Mouse (Mus musculus): ENCODE data around the gene Nphp1.

The Nphp1 gene

DNA sequence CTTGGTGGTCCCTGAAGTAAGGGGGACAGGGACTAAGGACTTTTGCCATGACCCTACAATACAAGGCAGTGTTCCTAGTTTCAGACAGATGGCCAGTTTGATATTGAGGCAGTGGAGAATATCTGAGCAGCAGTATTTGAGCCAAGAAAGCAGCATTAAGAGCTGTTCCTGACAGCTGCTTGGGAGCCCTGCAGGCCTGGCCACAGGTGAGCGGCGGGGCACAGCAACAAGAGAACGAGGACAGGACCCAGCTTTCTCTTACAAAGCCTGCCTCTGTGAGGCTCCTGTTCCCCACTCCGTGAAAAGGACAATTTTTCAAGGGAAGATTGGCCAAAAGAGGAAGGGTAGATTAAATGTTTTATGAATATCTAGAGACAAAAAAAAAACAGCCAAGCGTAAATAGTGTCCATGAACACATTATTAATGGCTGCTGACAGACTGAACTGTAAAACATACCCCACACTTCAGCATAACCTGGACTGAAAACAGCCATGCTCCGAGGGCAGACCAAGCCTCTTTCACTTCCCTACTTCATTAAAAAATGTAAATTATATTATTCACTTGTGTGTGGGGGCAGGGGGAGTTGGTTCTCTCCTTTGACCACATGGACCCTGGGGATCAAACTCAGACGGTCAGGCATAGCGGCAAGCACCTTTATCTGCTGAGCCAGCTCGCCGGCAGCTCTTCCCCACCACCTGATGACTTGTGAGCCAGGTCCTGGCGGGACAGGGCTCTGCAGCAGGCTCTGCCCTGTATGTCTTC, 36.7 kb downstream of the Nphp1 start:
- in situ Hi-C loops (cut with MboI; ENCODE audit: unreplicated experiment in 2 of 2) = no loop called here

DNA sequence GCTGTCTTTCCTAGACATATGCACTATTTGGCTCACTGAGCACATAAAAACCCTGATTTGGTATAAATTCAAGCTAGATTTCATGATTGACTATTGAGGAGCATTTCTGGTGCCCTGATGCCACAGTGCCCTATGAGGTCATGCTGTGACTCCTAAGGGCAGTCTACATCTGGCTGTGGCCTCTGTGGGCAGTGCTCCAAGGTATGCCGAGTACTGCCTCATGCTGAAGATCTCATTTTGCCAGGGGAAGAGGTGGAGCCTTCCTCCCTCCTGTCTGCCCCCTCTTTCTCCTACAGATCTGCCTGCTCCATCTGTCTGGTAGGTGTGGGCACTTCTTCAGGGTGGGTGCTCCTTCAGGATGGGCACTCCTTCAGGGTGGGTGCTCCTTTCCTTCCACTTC, 39.3 kb downstream of the Nphp1 start:
- in situ Hi-C loops (cut with MboI; ENCODE audit: unreplicated experiment in 2 of 2) = no loop called here

DNA sequence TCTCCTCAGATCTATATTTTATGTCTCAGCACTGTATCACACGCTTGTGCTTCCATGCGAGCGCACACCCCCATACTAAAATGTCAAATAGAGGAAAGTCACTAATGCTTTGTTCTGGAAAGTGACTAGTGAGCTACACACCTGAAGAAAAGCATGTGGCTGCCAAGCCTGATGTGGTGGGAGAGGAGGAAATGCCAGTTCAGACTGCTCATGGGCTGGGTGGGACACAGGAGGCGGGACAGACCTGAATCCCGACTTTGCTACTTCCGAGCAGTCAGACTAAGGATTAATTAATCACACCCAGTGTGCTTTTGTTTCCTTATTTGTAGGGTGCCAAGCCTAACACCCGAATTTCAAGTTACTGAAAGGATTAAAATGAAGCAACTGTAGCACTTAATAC, 40.4 kb downstream of the Nphp1 start:
- in situ Hi-C loops (cut with MboI; ENCODE audit: unreplicated experiment in 2 of 2) = no loop called here

DNA sequence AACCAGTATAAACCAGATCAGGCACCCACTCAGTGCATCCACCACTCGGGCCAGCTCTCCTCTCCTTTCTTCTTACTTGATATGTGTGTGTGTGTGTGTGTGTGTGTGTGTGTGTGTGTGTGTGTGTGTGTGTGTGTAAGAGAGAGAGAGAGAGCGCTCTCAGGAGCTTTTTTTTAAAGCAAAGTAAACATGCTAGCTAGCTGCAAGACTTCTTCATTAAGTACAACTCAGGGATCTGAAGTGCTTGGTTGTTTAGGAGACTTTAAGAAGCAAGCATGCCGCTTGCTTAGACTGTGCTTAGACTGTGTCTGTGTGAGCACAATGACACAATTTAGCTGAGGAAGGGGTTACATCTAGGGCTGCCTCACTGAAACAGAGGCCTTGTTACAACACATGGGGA, 46.1 kb downstream of the Nphp1 start:
- in situ Hi-C loops (cut with MboI; ENCODE audit: unreplicated experiment in 2 of 2) = no loop called here

DNA sequence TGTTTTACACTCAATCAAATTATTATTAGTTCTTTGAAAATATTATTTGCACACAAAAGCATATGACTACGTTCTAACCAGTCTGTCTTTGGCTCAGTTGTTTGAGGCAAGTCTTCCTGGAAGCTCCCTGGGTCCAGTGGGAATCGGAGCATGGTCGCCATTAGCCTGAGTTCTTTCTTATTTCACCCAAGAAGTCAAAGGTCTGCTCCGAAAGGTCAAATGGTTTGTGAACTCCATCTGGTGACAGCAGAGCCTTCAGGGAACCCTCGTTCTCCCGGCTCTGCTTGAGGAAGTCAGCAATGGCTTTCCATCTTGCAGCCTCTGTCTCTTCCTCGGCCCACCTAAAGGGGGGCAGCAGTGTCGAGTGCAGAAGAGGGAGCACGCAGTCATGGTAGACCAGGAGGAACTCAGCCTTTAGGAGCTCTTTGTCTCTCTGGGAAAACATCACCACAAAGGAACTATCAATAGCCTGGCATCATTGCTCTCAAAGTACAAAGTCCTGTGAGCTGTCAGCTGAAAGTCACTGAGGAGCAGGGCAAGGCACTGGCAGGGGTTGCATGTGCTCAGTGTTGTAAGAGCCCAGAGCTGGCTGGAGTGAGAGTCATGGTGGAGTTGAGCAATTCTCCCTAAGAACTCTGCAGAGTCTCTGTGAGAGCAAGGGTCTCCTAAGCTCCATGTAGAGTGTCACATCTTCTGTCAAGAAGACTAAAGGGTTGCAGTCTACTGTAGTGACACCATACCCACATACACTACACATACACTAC, 47.8 kb downstream of the Nphp1 start:
- in situ Hi-C loops (cut with MboI; ENCODE audit: unreplicated experiment in 2 of 2) = no loop called here

DNA sequence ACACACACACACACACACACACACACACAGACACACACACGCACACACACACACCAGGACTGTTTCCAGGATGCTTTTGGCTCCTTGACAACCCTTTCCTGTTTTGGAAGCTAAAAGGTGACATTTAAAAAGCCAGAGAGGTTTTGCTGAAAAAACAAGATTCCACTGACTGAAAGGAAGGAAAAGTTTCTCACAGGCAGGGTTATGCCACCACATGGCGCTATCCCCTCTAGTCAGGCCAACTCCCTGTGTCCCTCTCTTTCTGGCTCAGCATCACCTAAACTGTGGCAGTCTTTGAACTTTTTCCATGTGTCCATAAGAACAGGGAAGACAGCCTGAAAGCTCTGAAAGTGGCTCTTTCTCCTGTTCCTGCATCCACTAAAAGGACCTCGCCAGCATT, 50.8 kb downstream of the Nphp1 start:
- in situ Hi-C loops (cut with MboI; ENCODE audit: unreplicated experiment in 2 of 2) = no loop called here

DNA sequence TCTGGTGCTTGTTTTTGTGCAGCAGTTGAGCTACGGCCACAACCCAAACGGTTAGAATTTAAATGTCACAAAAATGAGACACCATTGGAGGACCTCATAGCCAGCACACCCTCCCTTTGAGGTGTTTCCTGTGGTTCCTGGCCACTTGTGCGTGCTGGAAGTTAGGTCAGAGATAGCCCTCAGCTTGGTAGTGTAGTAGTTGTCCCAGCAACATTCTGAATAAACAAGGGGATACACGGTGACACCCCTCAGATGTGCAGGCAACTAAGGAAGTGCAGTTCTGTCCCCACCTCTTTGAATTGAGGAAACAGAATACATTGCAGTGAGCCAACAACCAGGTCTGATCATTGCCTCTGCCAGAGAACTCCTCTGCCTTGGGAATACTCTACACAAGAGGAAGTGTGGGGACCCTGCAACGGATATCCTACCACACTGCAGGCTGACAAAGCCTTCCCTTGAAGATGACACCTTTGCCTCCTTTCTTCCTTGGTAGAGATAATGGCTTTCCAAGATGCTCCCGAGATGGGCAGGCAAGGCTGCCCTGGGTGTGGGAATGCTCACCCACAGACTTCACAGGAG, 52.0 kb downstream of the Nphp1 start:
- in situ Hi-C loops (cut with MboI; ENCODE audit: unreplicated experiment in 2 of 2) = no loop called here

DNA sequence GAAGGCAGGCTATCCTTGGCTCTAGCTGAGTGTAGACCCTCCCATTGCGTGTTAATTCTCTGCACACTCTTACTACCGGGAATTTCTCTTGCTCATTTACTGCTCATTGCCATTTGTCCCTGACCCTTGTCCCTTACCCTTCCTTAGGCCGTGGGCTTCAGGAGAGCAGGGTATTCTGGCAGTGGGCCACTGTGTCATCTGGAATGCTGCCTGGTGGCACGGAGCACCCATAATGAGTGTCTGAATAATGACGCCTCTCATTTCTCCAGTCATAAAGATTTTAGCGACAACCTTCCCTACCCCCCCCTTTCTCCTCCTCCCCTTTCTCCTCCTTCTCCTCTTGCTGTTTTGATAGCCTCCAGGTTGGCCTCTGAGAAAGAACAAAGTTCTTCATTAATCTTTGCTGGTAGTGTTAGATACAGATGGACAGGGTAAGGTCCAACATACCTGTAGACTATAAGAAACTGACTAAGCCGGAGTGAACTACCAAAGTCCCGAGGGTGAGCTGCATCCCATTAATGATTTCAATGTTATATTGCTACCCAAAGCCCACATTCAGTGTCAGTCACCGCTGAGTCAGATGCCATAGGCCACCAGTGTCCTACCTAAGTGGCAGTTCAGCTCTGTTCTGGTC, 53.1 kb downstream of the Nphp1 start:
- in situ Hi-C loops (cut with MboI; ENCODE audit: unreplicated experiment in 2 of 2) = no loop called here

DNA sequence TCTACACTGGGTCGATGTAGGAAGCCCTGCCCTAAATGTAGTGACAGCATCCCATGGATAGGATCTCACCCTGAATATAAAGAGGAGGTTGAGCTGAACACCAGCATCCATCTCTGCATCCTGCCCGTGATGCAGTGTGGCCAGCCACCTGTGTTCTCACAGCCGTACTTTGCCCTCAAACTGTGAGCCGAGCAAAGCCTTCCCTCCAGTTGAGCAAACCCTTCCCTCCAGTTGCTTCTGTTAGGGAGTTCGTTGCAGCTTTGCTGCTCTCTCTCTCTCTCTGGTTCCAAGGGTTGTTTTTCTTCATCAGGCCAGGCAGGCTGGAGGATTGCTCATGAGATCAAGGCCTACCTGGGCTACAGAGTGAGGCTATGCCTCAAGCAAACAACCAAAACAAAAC, 53.8 kb downstream of the Nphp1 start:
- in situ Hi-C loops (cut with MboI; ENCODE audit: unreplicated experiment in 2 of 2) = no loop called here

DNA sequence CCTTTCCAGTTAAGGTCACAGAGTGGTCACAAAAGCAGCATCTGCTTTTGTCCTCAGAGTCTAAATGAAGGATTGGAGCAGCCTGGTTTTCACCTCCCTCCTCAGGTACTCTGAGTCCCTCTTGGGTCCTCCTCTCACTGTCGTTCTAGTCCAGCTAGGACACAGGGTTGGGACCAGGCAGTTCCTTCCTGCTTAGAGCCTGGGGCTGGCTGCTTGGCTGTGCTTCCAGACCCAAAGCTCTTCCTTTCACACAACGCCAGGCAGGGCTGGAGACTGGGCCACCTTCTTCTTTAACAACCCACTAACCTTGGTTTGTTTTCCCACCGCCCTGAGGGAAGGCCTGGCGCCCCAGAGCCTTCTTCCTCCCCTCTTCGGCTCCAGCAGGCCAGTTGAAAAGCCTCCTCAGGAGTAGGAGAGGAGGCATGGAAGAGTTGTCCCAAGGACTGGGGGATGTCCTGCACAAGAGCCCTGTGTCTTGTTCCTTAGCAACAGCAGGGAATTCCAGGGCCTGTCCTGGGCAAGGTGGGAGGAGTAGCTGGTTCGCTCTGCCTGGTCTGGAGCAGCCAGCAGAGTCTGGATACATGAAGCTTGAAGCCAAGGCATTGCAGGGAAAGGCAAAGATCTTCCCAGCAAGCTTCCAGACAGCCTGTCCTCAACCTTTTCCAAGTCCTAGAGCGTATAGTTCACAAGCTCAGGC, 58.2 kb downstream of the Nphp1 start:
- in situ Hi-C loops (cut with MboI; ENCODE audit: unreplicated experiment in 2 of 2) = no loop called here

DNA sequence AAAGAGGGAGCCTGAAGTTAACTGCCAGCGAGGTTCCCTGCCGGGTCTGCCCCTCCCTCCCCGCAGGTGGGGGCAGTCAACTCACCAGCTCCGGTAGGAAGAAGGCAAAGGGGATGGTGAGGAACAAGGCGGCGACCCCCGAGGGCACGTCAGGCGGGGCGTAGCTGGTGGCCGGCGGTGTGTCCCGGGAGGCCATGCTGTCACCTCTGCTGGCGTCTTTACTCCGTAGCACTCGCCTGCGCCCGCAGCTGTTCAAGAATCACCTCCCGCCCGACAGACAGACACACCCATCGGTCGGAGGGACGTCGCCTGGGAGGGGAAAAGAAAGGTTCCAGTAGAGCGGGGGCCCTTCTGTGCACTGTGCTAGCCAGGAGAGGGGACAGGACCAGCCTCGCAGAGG, 59.0 kb downstream of the Nphp1 start, which contains the start of gene Mall:
Gene Mall (minus strand): TSS at position 262 of the 400 bp plus-strand sequence.
- in situ Hi-C loops (cut with MboI; ENCODE audit: unreplicated experiment in 2 of 2) = no loop called here

DNA sequence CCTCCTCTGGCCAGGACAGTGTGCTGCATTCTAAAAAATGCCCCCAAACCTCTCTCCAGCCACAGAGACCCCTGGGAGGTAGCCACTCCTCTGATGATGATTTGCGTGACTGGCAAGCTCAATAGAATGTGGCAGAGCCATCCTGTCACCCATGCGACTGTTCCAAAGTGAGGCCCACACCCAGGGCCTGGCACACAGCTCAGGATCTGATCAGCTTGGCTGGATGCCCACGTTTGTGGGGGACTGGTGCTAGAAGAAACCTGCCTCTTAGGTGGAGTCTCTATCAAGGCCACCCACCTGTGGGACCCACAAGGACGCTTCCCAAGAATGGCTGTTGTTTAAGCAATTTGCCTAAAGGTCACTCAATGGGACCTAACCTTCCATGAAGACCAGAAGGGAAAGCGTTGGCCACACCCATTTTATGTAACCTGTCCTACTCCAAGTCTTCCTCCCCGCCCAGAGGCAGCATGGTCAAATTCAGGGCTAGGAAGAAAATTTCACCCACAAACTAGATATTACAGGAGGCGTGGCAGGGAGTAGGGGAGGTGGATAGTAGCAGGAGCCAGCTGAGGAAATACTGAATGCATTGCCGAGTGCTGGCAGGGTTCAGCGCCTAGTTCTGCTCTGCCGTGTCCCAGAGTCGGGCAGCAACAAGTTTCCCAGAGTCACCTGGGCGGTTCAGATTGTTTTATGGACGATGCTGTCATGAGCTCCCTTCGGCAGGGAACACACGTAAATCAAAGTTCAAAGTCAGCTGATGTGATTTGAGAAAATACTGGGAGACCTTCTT, 59.8 kb downstream of the Nphp1 start:
- in situ Hi-C loops (cut with MboI; ENCODE audit: unreplicated experiment in 2 of 2) = no loop called here

DNA sequence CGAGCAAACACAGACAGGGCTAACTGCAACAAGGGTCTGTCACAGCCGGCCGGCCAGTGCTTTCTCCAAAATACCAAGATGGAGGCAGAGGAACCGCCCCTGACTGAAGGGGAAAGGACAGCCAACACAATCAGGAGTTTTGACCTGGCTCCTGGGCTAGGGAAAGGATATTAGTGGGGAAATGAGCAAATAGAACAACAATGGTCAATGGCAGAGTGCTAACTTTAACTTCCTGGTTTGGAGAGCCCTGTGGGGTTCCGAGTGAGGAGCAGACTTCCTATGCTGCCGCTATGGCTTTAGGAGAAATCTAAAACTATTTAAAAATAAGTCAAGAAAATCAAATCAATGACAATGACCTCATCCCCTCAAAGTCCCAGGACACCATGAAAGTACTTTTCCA, 60.6 kb downstream of the Nphp1 start:
- in situ Hi-C loops (cut with MboI; ENCODE audit: unreplicated experiment in 2 of 2) = no loop called here

DNA sequence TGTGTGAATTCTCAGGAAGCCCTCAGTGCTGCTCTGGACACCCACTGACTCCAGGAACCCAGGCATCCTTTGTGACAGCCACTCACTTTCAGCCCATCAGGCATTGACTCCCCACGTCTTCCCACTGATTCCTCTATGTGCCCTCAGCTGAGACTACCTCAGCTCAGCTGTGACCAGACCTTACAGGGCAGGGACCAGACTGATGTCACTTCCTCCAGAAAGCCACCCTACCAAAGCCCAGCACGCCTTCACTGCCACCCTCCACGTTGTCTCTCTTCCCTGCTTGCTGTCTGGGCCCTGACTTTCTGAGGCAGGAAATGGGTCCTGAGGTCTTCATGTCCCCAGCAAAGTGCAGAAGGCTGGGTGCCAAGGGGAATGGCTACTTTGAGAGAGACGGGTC, 65.5 kb downstream of the Nphp1 start:
- in situ Hi-C loops (cut with MboI; ENCODE audit: unreplicated experiment in 2 of 2) = no loop called here

DNA sequence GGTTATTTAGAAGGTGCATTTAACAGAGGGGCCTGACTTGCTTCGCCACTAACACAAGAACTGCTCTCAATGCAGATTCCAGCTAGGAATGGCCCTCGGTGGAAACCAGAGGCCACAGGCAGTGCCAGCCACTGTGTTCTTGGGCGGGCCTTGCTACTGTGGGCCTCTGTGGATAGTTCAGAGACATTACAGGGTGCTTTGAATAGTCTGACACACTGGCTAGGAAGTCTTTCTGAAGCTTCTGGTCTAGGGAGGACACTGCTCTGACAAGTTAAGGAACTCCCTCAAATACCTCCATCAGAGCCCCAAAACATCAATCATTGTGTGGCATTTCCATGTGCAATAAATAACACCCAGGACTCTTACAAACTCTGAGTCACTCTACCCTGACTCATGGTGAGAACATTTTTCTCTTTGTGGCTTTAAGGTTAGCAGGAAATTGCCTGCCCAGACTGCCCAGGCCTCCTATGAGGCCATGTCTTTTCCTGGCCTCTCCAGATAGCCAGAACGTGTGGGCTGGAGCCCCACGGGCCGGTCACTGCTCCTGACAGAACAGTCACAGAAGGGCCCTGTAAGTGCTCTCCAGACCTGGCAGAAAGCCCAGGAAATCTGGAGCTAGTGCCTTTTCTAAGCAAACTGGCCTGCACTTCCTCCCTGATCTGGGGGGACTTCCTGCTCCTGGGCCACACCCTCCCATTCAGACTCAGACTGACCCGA, 66.4 kb downstream of the Nphp1 start:
- in situ Hi-C loops (cut with MboI; ENCODE audit: unreplicated experiment in 2 of 2) = no loop called here

DNA sequence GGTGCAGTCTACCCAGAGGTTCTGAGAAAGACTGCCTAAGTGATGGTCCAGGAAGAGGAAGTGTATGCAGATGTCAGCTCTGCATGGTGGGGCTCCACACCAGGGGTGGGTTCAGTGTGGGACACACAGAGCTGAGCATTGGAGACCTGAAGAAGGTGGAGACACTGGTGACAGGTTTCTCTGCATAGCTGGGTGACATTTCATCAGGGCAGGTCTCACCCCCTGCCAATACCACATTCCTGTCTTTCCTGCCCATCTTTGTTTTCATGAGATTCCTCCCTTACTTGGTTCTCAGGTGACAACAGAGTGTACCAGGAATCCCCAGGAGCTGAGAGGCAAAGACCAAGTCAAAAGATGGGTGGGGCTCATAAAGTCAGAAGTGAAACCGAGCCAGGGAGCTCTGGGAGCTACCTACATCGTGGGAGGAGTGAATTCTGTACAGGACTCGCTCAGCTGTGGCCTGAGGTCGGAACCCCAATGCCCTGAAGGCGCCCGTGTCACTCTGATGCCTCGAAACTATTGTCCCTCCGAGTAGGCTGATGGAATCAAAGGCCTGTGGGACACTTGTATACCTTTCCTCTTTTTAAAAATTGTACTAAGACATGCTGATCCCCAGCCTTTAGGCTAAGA, 69.7 kb downstream of the Nphp1 start:
- in situ Hi-C loops (cut with MboI; ENCODE audit: unreplicated experiment in 2 of 2) = no loop called here

DNA sequence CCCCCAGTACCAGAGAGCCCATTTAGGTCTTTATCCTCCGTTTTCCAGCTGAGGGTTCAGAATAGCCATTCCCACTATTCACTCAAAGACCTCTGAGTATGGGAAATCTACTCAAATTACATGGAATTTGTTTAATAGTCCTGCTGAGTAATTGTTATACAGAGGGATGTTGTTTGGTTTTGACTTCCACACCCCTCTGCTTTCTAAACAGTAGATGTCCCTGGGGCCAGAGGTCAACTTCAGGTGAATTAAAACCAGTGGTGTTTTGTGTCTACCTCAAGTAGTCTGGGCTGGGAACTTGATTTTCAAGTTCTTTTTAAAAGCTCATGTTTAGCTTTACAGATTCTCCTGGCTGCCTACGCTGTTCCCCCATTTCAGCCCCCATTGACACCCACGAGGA, 74.0 kb downstream of the Nphp1 start:
- in situ Hi-C loops (cut with MboI; ENCODE audit: unreplicated experiment in 2 of 2) = no loop called here

DNA sequence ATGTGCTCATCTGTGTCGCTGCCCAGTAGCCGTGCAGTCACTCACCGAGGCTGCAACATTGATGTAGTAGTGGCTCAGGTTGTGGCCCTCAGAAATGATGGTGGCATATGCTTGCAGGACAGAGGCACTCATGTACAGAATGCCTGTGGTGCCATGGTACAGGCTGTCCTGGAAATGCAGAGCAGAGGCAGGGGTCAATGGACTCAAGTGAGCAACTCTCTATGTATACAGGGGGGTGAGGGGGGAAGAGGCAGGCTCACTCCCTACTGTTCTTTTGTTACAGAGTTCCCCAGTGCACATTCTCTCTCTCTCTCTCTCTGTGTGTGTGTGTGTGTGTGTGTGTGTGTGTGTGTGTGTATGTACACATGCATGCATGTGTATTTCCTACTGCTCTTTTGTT, 79.9 kb downstream of the Nphp1 start:
- in situ Hi-C loops (cut with MboI; ENCODE audit: unreplicated experiment in 2 of 2) = no loop called here

DNA sequence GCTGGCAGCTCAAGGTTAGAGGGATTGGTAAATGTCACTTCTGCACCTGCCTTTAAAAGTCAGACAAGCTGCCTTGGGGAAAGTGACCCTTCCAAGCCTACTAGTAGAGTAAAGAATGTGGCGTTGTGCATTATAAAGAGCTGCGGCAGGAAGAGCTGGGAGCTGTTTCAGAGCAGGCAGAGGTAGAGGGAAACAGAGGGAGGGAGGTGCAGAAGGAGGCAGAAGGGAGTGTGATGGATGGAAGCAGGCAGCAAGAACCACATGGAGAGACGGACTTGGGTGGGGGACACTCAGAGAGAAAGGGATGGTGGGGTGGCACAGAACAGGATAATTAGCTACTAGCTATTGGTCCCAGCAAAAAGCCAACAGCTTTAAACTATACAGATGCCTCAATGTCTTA, 80.6 kb downstream of the Nphp1 start:
- in situ Hi-C loops (cut with MboI; ENCODE audit: unreplicated experiment in 2 of 2) = no loop called here
